Mouse (Mus musculus) T-helper 1 cell (primary cell): Measurements from ENCODE around the gene Olfr943.

Experiments
- in situ Hi-C: fragments of 300-600 bp; cut with MboI, MseI; formaldehyde crosslinking; loops from one replicate; pipeline ENCODE4 v1.15.1; 2025; ENCODE audit warnings: high pct_unique_total_duplicates

Olfr943 gene

GRCm38 (mm10) chr9:39166004-39166403 lies at the start of gene Olfr943:
Gene Olfr943, plus strand, starts transcription at chr9:39166304.
- in situ Hi-C loops = no loop called here

DNA sequence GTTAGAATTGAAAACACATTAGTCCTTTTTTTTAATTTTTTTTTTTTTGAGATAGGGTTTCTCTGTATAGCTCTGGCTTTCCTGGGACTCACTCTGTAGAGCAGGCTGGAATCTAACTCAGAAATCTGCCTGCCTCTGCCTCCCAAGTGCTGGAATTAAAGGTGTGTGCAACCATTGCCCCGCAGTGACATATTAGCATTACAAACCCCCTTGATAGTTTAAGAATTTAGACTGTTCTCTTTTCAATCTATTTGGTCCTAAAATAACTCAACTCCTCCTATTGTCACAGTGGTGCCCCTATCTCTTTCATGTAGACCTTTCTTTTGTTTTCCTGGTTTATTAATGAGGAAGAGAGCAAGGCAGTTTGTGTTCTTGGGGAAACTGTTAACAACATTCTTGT lies 38.8 kb upstream of the Olfr943 start:
- in situ Hi-C loops = no loop called here

GRCm38 (mm10) chr9:39127831-39128230 lies 38.3 kb upstream of the Olfr943 start, which contains the start of gene Olfr27:
Gene Olfr27, plus strand, starts transcription at chr9:39128131.
- in situ Hi-C loops = no loop called here

- in situ Hi-C loops = no loop called here
Observed at GRCm38 (mm10) chr9:39152401-39152800, 13.7 kb upstream of the Olfr943 start.

- in situ Hi-C loops = no loop called here
Observed at GRCm38 (mm10) chr9:39201620-39202019, 35.5 kb downstream of the Olfr943 start, which contains the start of gene Olfr944. Gene Olfr944, plus strand, starts transcription at chr9:39201920.
